Comparison of ENCODE assay signal across 7 mouse cellular contexts in genomic region chr2:24950189-24950535, GRCm38 (mm10). TPM values are rescaled to one million over a fixed set of nuclear protein-coding genes. Genes with fewer than 3 reads are reported as not detected.
DNase-seq lines count a peak whose midpoint lies in the region; ATAC-seq lines count a peak whose summit lies in the region.

No protein-coding gene starts in this region.

- no peak; the same call in 1 of the 2 replicates for ATAC-seq in hindbrain, embryonic 14.5 days (ENCODE audit: low FRiP score)

- peaks cover 16% of the 10 kb centered on the region; the same call in 1 of the 2 replicates for H3K4me1 ChIP-seq in hindbrain, embryonic 14.5 days (replicated peaks; ENCODE audit: control insufficient read depth, insufficient read depth, low read length)

- no peaks in the 10 kb centered on the region for H3K9me3 ChIP-seq in hindbrain, embryonic 14.5 days (ENCODE audit: control insufficient read depth, low read length)

- 0% methylated on average over 31 of the region's 31 CpGs for WGBS in hindbrain, embryonic 14.5 days

- H3K36me3 ChIP-seq in hindbrain, embryonic 14.5 days (replicated peaks; ENCODE audit: control insufficient read depth, insufficient read depth) = peaks cover 37% of the 10 kb centered on the region

- H3K4me3 ChIP-seq in hindbrain, embryonic 14.5 days (replicated peaks; ENCODE audit: low read length) = peak overlapping the region; percentile 99

- no peaks in the 10 kb centered on the region for H3K27me3 ChIP-seq in hindbrain, embryonic 14.5 days (ENCODE audit: control insufficient read depth, insufficient read depth, low read length)

- H3K4me2 ChIP-seq in hindbrain, embryonic 14.5 days (replicated peaks) = peak overlapping the region; percentile 94

- peak overlapping the region; percentile 74 for H3K27ac ChIP-seq in hindbrain, embryonic 14.5 days

- DNase-seq in spleen, adult 12 weeks (ENCODE audit: low spot score) = peak; percentile 19
- no peak for DNase-seq in spleen, postnatal 14 days (ENCODE audit: low spot score in 2 of 2)
- DNase-seq in embryo, embryonic 10.5 days (ENCODE audit: low spot score) = peak; percentile 37
- DNase-seq in hindbrain, embryonic 14.5 days (ENCODE audit: low spot score) = no peak
- peak; percentile 19 for DNase-seq in mesoderm, embryonic 11.5 days (ENCODE audit: low read depth, low spot score)
- DNase-seq in left cerebral cortex, adult 8-10 months (ENCODE audit: low spot score in 2 of 2) = no peak
- no peak for DNase-seq in frontal cortex, postnatal 36 days (ENCODE audit: low spot score in 2 of 2)

- H3K9ac ChIP-seq in hindbrain, embryonic 14.5 days = peak overlapping the region; percentile 92

RNA-seq across cellular contexts. Expression of gene Zmynd19, which starts 0.6 kb away (rescaled TPM):
- 23.4 and 23.9 TPM in 2 replicates for polyA plus RNA-seq in hindbrain, embryonic 14.5 days (2014; fragmentation: Nextera tagmentation; extraction: Ambion mirVana)
- 10 to 100 TPM; 32.1 to 39.3 (median 37.7) TPM for total RNA-seq in left cerebral cortex, adult 8-10 months (2022)

RNA-seq across cellular contexts. Expression of gene Dph7, which starts 12.0 kb away (rescaled TPM):
- 32.6 and 32.8 TPM in 2 replicates for polyA plus RNA-seq in hindbrain, embryonic 14.5 days (2014; fragmentation: Nextera tagmentation; extraction: Ambion mirVana)
- total RNA-seq in left cerebral cortex, adult 8-10 months (2022) = 10 to 100 TPM; 33.2 to 38.0 (median 35.5) TPM

RNA-seq across cellular contexts. Expression of gene Arrdc1, which starts 15.1 kb away (rescaled TPM):
- 22.6 and 26.0 TPM in 2 replicates for polyA plus RNA-seq in hindbrain, embryonic 14.5 days (2014; fragmentation: Nextera tagmentation; extraction: Ambion mirVana)
- 10 to 100 TPM; 13.4 to 22.3 (median 19.6) TPM for total RNA-seq in left cerebral cortex, adult 8-10 months (2022)

RNA-seq across cellular contexts. Expression of gene Mrpl41, which starts 24.7 kb away (rescaled TPM):
- polyA plus RNA-seq in hindbrain, embryonic 14.5 days (2014; fragmentation: Nextera tagmentation; extraction: Ambion mirVana) = 173 and 187 TPM in 2 replicates
- total RNA-seq in left cerebral cortex, adult 8-10 months (2022) = 10 to 100 TPM; 73.6 to 77.5 (median 75.6) TPM

RNA-seq across cellular contexts. Expression of gene Pnpla7, which starts 25.7 kb away (rescaled TPM):
- 2.4 and 3.7 TPM in 2 replicates for polyA plus RNA-seq in hindbrain, embryonic 14.5 days (2014; fragmentation: Nextera tagmentation; extraction: Ambion mirVana)
- 10 to 100 TPM; 17.9 to 28.0 (median 26.6) TPM for total RNA-seq in left cerebral cortex, adult 8-10 months (2022)

Comparison
In these comparisons a context has a peak if more than half of its experiments do, and no peak if none do; other contexts are left out.
1. DNase-seq: peak in spleen, adult 12 weeks (single experiment), embryo, embryonic 10.5 days (single experiment) and mesoderm, embryonic 11.5 days (single experiment); none in spleen, postnatal 14 days (0 of 2), hindbrain, embryonic 14.5 days (single experiment), left cerebral cortex, adult 8-10 months (0 of 2) and frontal cortex, postnatal 36 days (0 of 2).